Mouse (Mus musculus) thymus, adult 2 months (tissue): ENCODE results near the gene Cacna2d3.

Source experiments
- CTCF ChIP-seq: fragments of 200-500 bp; IDR thresholded peaks from 2 replicates; pipeline ENCODE4 v1.5.1; 2012; ENCODE audit warnings: mild to moderate bottlenecking, control low read depth, low read length, moderate library complexity, borderline replicate concordance; ENCODE audit not compliant: control insufficient read depth, poor library complexity, insufficient read depth; ENCODE audit errors: extremely low read depth
- POLR2A ChIP-seq: fragments of 200-500 bp; IDR thresholded peaks from 2 replicates; pipeline ENCODE4 v1.6.1; 2012; ENCODE audit warnings: mild to moderate bottlenecking, low read length, control low read depth, moderate library complexity; ENCODE audit not compliant: control insufficient read depth, poor library complexity, insufficient read depth; ENCODE audit errors: extremely low read depth

- TF ChIP-seq POLR2A (no peak), CTCF (no peak)
Observed at GRCm38 (mm10) chr14:29639266-29639665, 82.4 kb downstream of the Cacna2d3 start.
